Mouse (Mus musculus) brain, embryonic 14.5 days (tissue): ENCODE measurements around the gene Atp2b2.

Experiments used
- CTCF ChIP-seq: fragments of 200-500 bp; IDR thresholded peaks from 2 replicates; pipeline ENCODE4 v1.5.1; 2012; ENCODE audit warnings: inconsistent platforms, mild to moderate bottlenecking, moderate library complexity, borderline replicate concordance; ENCODE audit not compliant: insufficient read depth, insufficient read length; ENCODE audit errors: extremely low read depth
- POLR2A ChIP-seq: fragments of 200-500 bp; IDR thresholded peaks from 2 replicates; pipeline ENCODE4 v1.6.1; 2012; ENCODE audit warnings: mild to moderate bottlenecking, inconsistent platforms, borderline replicate concordance; ENCODE audit not compliant: poor library complexity, insufficient read depth, insufficient read length, severe bottlenecking; ENCODE audit errors: extremely low read depth

DNA sequence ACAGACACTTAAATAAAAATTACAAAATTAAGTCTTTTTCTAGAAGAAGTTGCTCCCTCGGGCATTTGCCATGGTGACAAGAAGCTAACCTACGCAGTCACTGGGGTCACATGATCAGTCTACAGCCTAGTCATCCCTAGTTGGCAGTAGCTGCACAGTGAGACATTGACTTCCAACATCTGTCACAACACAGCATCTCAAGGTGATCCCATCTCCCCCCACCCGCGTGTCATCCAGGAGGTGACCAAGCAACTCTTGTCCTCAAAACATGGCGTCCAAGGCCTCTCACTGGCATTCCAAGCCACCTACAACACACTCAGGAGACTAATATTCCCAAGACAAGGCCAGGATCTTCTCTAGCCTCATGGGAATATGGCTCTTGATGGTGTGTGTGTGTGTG, 48.2 kb downstream of the Atp2b2 start:
- no peak for TF ChIP-seq POLR2A
- no peak for TF ChIP-seq CTCF
